Mouse (Mus musculus) liver, postnatal 0 days (tissue): ENCODE measurements at regions not wholly inside any gene's neighbourhood (a gene's known extent, or its start where the extent isn't known, plus 50 kb on each side); places are given as distances from the start of the nearest gene placed in this dataset.
A peak's percentile ranks its signal among the peaks of the same experiment; 100 is the strongest.

Experiments used
- ATAC-seq: fragments of 200-750 bp; cut with Nextera tagmentation; 2 replicates; pipeline ENCODE4 v1.8.0; 2017; ENCODE audit warnings: mild to moderate bottlenecking, moderate library complexity
- DNase-seq: peaks from one replicate; pipeline ENCODE4 v3.0.0-alpha.2; 2016
- H3K27ac ChIP-seq: fragments of 300-500 bp; sonication (generic); 2 replicates; pipeline ENCODE4 v1.5.1; 2014; ENCODE audit warnings: antibody characterized with exemption, moderate library complexity, mild to moderate bottlenecking, low read depth
- H3K27me3 ChIP-seq: fragments of 300-500 bp; sonication (generic); 2 replicates; pipeline ENCODE4 v1.6.1; 2014; ENCODE audit warnings: low read length, control low read depth, mixed read lengths; ENCODE audit not compliant: insufficient read depth
- H3K36me3 ChIP-seq: fragments of 300-500 bp; sonication (generic); replicated peaks from 2 replicates; pipeline ENCODE4 v1.6.1; 2014; ENCODE audit warnings: mild to moderate bottlenecking, control low read depth, low read length, moderate library complexity, mixed read lengths; ENCODE audit not compliant: insufficient read depth
- H3K4me1 ChIP-seq: fragments of 300-500 bp; sonication (generic); 2 replicates; pipeline ENCODE4 v1.6.1; 2014; ENCODE audit warnings: antibody characterized with exemption, mild to moderate bottlenecking, control low read depth; ENCODE audit not compliant: insufficient read depth
- H3K4me2 ChIP-seq: fragments of 300-500 bp; sonication (generic); 2 replicates; pipeline ENCODE4 v1.6.1; 2014; ENCODE audit warnings: low read depth, mild to moderate bottlenecking, low read length, moderate library complexity, mixed read lengths
- H3K4me3 ChIP-seq: fragments of 300-500 bp; sonication (generic); 2 replicates; pipeline ENCODE4 v1.5.1; 2014; ENCODE audit warnings: low read depth, low read length
- H3K9ac ChIP-seq: fragments of 300-500 bp; sonication (generic); replicated peaks from 2 replicates; pipeline ENCODE4 v1.6.1; 2014; ENCODE audit warnings: mild to moderate bottlenecking, moderate library complexity
- H3K9me3 ChIP-seq: fragments of 300-500 bp; sonication (generic); 2 replicates; pipeline ENCODE4 v1.6.1; 2016; ENCODE audit warnings: mild to moderate bottlenecking, control low read depth, low read length, mixed read lengths
- CTCF ChIP-seq: sonication (generic); IDR thresholded peaks from 2 replicates; pipeline ENCODE4 v1.5.1; 2016; ENCODE audit warnings: antibody characterized with exemption, low read depth
- EP300 ChIP-seq: IDR thresholded peaks from 2 replicates; pipeline ENCODE4 v1.6.1; 2016; ENCODE audit warnings: antibody characterized with exemption, low read depth, mild to moderate bottlenecking
- WGBS: fragments of 180-500 bp; shearing (Covaris S2); extraction: QIAGEN DNeasy Blood & Tissue Kit; methylation state at CpG from one replicate; pipeline ENCODE4 v1.1.7; 2014; ENCODE audit not compliant: insufficient replicate concordance; 5-methylcytosine and 5-hydroxymethylcytosine counted together

DNA sequence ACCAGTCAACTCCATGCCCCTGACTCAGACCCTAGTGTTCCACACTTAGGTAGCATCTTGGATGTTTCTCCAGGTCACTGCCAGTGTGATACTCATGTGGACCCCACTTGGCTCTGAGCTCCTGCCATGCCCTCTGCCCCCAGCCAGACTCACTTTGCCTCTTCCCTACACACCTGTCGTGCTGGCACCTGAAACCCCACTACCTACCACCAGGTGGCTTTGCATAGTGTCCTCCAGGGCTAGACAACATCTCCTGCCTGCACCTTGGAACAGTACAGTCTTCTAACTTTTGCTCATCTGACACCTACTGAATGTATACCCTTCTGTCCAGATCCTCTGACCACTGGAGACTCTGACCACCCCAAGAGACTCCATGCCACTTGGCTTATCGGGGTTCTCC lies 80.6 kb downstream of the Fam53a start:
- Histone ChIP-seq H3K36me3 (no peaks in the 10 kb centered on the region), H3K9ac (no peak overlapping the region), H3K27me3 (no peaks in the 10 kb centered on the region), H3K4me1 (no peaks in the 10 kb centered on the region), H3K4me2 (no peak overlapping the region), H3K9me3 (no peaks in the 10 kb centered on the region), H3K4me3 (no peak overlapping the region), H3K27ac (no peak overlapping the region)
- DNase-seq (peak; percentile 26), ATAC-seq (no peak)
- 60% methylated on average over 2 of the region's 2 CpGs for WGBS
- TF ChIP-seq EP300 (no peak), CTCF (peak; percentile 46)

DNA sequence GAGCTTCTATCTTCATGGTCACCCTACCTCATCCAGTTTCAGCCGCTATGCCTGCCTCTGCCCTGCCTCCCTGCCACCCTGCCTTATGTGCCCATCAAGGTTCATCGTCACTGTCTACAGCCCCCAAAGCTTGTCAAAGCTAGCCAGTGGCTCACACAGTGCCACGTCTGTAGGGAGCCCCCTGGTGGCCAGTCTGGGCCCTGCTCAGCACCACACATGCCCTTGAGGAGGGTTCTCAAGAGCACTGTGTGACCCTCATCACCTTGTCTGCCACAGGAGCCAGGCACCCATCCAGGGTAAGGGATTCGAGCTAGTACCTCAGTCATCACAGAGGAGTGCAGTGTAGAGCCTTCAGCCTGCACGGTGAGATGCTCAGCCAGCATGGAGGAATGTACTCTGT lies 86.1 kb downstream of the Fam53a start:
- no peak for ATAC-seq

DNA sequence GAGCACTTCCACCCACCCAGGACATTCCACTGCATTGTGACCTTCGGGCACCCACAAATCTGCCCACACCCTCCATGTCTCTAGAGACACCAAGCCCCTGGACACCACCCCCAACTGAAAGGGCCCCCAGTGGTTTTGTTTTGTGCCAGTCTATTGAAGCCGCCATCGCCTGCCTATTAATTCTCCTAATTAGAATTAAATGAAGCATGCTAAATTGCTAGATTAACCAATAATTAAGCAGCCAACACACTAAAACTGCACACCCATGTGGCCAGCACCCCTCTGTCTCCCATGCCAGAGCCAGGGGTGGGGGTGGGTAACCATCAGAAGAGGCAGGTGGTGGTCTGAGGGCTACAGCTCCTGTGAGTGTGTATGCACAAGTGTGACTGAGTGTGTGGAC lies 86.8 kb downstream of the Fam53a start:
- no peaks in the 10 kb centered on the region for H3K9me3 ChIP-seq
- ATAC-seq, result no peak
- whole genome bisulfite sequencing, result 82% methylated on average over 3 of the region's 3 CpGs

More for the DNA sequence above, 86.1 kb downstream of the Fam53a start:
- Histone ChIP-seq H3K27me3 (peaks cover 10% of the 10 kb centered on the region), H3K4me3 (no peak overlapping the region), H3K4me2 (no peak overlapping the region), H3K9me3 (no peaks in the 10 kb centered on the region), H3K9ac (no peak overlapping the region), H3K27ac (no peak overlapping the region), H3K36me3 (no peaks in the 10 kb centered on the region), H3K4me1 (no peaks in the 10 kb centered on the region)
- TF ChIP-seq EP300, result no peak
- TF ChIP-seq CTCF, result peak; percentile 85
- 15% methylated on average over 5 of the region's 5 CpGs for WGBS
- peak; percentile 75 for DNase-seq

DNA sequence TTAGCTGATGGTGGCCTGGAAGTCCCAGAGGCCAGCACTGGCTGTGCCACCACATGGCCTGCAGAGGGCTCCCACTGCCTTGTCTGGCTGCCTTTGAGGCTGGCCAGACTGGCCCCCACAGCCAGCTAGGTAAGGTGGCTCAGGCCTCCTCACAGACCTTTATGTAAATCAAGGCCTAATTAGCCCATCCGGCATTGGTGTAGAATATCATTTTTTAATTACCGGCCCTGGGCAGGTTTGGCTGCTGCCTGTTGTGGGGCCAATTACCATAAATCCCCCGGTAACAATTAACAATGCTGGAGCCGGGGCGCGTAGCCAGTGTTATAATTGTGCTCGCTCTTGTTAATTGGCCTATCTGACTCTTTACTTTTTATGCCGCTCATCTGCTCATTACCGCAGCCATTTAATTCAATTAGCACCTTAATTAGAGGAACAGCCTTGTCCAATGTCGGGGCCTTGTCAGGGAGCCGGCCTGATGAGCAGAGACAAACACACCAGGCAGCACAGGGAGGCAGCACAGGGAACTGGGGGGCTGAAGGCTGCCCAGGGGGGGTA lies 87.4 kb downstream of the Fam53a start:
- no peak for DNase-seq
- Histone ChIP-seq H3K9me3 (no peaks in the 10 kb centered on the region), H3K9ac (no peak overlapping the region), H3K27me3 (peaks cover 12% of the 10 kb centered on the region), H3K27ac (no peak overlapping the region), H3K4me2 (no peak overlapping the region), H3K4me1 (no peaks in the 10 kb centered on the region), H3K4me3 (no peak overlapping the region), H3K36me3 (no peaks in the 10 kb centered on the region)
- WGBS, result 78% methylated on average over 11 of the region's 11 CpGs
- TF ChIP-seq EP300 (no peak), CTCF (peak; percentile 51)
- ATAC-seq, result no peak

More for the DNA sequence above, 86.8 kb downstream of the Fam53a start:
- TF ChIP-seq CTCF, result no peak
- TF ChIP-seq EP300, result no peak
- DNase-seq, result no peak
- Histone ChIP-seq H3K36me3 (no peaks in the 10 kb centered on the region), H3K4me3 (no peak overlapping the region), H3K4me2 (no peak overlapping the region), H3K27ac (no peak overlapping the region), H3K27me3 (peaks cover 11% of the 10 kb centered on the region), H3K4me1 (no peaks in the 10 kb centered on the region), H3K9ac (no peak overlapping the region)

DNA sequence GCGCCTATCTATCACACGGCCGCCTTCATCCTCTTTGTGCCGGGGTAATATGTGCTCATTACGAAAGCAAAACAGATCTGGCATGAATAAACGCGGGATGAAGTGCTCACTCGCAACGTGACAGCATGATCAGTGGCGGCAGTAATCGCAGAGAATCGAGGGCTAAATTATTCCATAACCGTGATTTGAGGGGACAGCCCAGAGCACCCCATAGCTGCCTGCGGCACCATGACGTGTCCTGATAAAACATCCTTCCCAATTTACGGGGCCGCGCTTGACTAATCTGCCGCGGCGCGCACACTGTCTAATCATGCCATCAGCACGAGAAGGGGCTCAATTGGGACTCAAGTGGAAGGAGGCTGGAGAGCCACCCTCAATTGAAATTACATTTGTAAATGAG lies 89.2 kb downstream of the Fam53a start:
- 47% methylated on average over 23 of the region's 23 CpGs for WGBS
- TF ChIP-seq CTCF, result no peak
- TF ChIP-seq EP300, result no peak
- no peaks in the 10 kb centered on the region for H3K36me3 ChIP-seq
- peaks cover 20% of the 10 kb centered on the region for H3K27me3 ChIP-seq
- ATAC-seq (no peak), DNase-seq (no peak)
- no peak overlapping the region for H3K4me2 ChIP-seq
- no peaks in the 10 kb centered on the region for H3K4me1 ChIP-seq
- H3K9me3 ChIP-seq, result no peaks in the 10 kb centered on the region
- no peak overlapping the region for H3K9ac ChIP-seq
- no peak overlapping the region for H3K27ac ChIP-seq
- H3K4me3 ChIP-seq, result no peak overlapping the region

DNA sequence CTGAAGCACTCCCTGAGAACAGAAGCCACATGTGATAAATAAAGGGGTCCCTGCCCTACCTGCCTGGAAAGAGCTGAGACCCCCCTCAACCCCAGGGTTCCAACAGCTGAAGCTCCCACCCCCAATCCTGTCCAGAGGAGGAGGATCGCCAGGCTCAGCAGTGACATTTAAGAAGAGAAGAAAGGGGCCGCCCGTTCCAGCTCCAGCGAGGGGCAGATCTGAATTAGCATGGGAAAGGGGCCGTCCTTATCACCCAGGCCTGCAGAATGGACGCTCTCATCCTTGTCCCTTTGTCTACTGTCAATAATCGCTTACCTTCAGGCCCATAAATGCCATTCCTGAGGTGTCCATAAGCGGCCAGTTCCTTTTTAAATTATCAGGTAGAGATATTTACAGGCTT lies 92.0 kb downstream of the Fam53a start:
- H3K9ac ChIP-seq, result no peak overlapping the region
- 27% methylated on average over 8 of the region's 8 CpGs for WGBS
- no peak for DNase-seq
- no peak for ATAC-seq
- H3K36me3 ChIP-seq, result no peaks in the 10 kb centered on the region
- H3K27me3 ChIP-seq, result peaks cover 42% of the 10 kb centered on the region
- H3K4me1 ChIP-seq, result no peaks in the 10 kb centered on the region
- no peak for TF ChIP-seq CTCF
- no peak overlapping the region for H3K4me3 ChIP-seq
- no peak overlapping the region for H3K27ac ChIP-seq
- H3K9me3 ChIP-seq, result no peaks in the 10 kb centered on the region
- H3K4me2 ChIP-seq, result no peak overlapping the region

DNA sequence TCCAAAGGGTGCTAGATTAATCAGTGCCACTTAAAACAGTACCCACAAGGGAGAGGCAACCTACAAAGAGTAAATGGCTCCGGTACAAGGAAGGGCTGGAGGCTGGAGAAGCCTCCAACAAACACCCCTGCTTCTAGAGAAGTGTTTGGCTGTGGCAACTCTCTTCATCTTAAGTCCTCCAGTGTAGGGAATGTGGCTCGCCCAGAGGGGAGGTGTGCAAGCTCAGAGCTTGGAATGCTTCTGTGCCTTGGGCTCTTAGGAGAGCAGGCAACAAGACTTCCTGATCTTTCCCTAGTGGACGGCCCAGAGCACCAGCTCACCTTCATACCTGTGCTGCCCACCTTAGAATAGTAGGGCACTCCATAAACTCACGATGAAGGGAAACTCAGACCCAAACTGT lies 92.4 kb downstream of the Fam53a start:
- H3K9me3 ChIP-seq, result no peaks in the 10 kb centered on the region
- H3K27me3 ChIP-seq, result peaks cover 42% of the 10 kb centered on the region
- ATAC-seq (no peak), DNase-seq (no peak)
- H3K4me3 ChIP-seq, result no peak overlapping the region
- H3K9ac ChIP-seq, result no peak overlapping the region
- TF ChIP-seq EP300 (no peak), CTCF (no peak)
- 58% methylated on average over 4 of the region's 4 CpGs for WGBS
- H3K4me1 ChIP-seq, result no peaks in the 10 kb centered on the region
- H3K27ac ChIP-seq, result no peak overlapping the region
- no peak overlapping the region for H3K4me2 ChIP-seq
- H3K36me3 ChIP-seq, result no peaks in the 10 kb centered on the region
